Mouse (Mus musculus) liver, adult 2 months (tissue): ENCODE data around the gene Kif6. TPM values are rescaled to one million over a fixed set of nuclear protein-coding genes. Genes with fewer than 3 reads are reported as not detected.

Experiments
- DNase-seq: peaks from one replicate; pipeline ENCODE4 v3.0.0-alpha.2; 2011; ENCODE audit warnings: low read depth, low spot score; ENCODE audit errors: extremely low read depth
- H3K27ac ChIP-seq: fragments of 200-500 bp; replicated peaks from 2 replicates; pipeline ENCODE4 v1.5.1; 2012; ENCODE audit warnings: low read depth, mild to moderate bottlenecking, control low read depth, inconsistent platforms, low read length; ENCODE audit not compliant: insufficient read depth
- H3K27me3 ChIP-seq: fragments of 200-500 bp; 2 replicates; pipeline ENCODE4 v1.6.1; 2012; ENCODE audit warnings: mild to moderate bottlenecking, moderate library complexity, low read length, inconsistent platforms; ENCODE audit not compliant: control insufficient read depth, insufficient read depth
- H3K36me3 ChIP-seq: fragments of 200-500 bp; 2 replicates; pipeline ENCODE4 v1.6.1; 2012; ENCODE audit warnings: low read length, inconsistent platforms; ENCODE audit not compliant: control insufficient read depth, insufficient read depth
- H3K4me1 ChIP-seq: fragments of 200-500 bp; 2 replicates; pipeline ENCODE4 v1.6.1; 2011; ENCODE audit warnings: low read length; ENCODE audit not compliant: control insufficient read depth, insufficient read depth
- H3K4me3 ChIP-seq: fragments of 200-500 bp; 2 replicates; pipeline ENCODE4 v1.5.1; 2011; ENCODE audit warnings: low read depth, mild to moderate bottlenecking, control low read depth, low read length, moderate library complexity; ENCODE audit not compliant: insufficient read depth
- H3K79me2 ChIP-seq: fragments of 200-500 bp; 2 replicates; pipeline ENCODE4 v1.6.1; 2012; ENCODE audit warnings: inconsistent platforms, mild to moderate bottlenecking, low read length, moderate library complexity; ENCODE audit not compliant: control insufficient read depth, insufficient read depth
- H3K9ac ChIP-seq: fragments of 200-500 bp; 2 replicates; pipeline ENCODE4 v1.6.1; 2012; ENCODE audit warnings: low read depth, mild to moderate bottlenecking, control low read depth, inconsistent platforms, low read length
- CTCF ChIP-seq: fragments of 200-500 bp; IDR thresholded peaks from 2 replicates; pipeline ENCODE4 v1.5.1; 2011; ENCODE audit warnings: low read depth, low read length, control low read depth
- POLR2A ChIP-seq: fragments of 200-500 bp; IDR thresholded peaks from 2 replicates; pipeline ENCODE4 v1.6.1; 2011; ENCODE audit warnings: low read length, control low read depth; ENCODE audit not compliant: insufficient read depth; ENCODE audit errors: extremely low read depth
- WGBS: fragments of 180-500 bp; shearing (Covaris S2); methylation state at CpG from one replicate; pipeline ENCODE4 v1.1.7; 2018; 5-methylcytosine and 5-hydroxymethylcytosine counted together
- polyA plus RNA-seq: library from polyadenylated mRNA; depleted of rRNA; stranded (reverse); fragments of >200 nt; gene quantifications from 2 replicates; pipeline ENCODE4 v1.2.3, GENCODE M21; 2012
- total RNA-seq: library from RNA; depleted of rRNA; stranded (reverse); fragments of >200 nt; gene quantifications from 2 replicates; pipeline ENCODE4 v1.2.3, GENCODE M21; 2014

Kif6 gene
- total and polyA plus RNA-seq, 2 experiments = not detected

DNA sequence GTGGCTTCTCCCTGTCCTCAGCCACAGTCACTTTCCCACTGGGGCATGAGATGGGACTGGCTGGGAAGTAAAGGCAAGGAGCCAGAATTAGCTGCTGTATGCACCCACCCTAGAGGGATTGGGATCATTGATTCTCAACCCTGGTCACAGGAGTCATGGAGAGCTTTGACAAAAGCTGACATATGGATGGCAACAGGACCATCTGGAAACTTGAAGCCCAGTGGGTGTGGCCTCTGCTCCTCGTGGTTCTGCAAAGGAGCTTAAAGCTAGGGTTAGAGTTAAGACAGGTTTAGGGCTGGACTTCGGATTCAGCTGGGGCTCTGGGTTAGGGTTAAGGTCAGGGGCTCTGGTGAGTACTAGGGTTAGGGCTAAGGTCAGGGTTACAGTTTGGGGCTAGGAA lies 69.2 kb downstream of the Kif6 start:
- no peaks in the 10 kb centered on the region for H3K79me2 ChIP-seq
- no peak for DNase-seq
- H3K9ac ChIP-seq = no peak overlapping the region
- TF ChIP-seq POLR2A = no peak
- TF ChIP-seq CTCF = no peak
- no peaks in the 10 kb centered on the region for H3K4me1 ChIP-seq
- no peaks in the 10 kb centered on the region for H3K27me3 ChIP-seq
- no peak overlapping the region for H3K27ac ChIP-seq
- no peak overlapping the region for H3K4me3 ChIP-seq
- H3K36me3 ChIP-seq = no peaks in the 10 kb centered on the region
- 26% methylated on average over 2 of the region's 2 CpGs for WGBS

DNA sequence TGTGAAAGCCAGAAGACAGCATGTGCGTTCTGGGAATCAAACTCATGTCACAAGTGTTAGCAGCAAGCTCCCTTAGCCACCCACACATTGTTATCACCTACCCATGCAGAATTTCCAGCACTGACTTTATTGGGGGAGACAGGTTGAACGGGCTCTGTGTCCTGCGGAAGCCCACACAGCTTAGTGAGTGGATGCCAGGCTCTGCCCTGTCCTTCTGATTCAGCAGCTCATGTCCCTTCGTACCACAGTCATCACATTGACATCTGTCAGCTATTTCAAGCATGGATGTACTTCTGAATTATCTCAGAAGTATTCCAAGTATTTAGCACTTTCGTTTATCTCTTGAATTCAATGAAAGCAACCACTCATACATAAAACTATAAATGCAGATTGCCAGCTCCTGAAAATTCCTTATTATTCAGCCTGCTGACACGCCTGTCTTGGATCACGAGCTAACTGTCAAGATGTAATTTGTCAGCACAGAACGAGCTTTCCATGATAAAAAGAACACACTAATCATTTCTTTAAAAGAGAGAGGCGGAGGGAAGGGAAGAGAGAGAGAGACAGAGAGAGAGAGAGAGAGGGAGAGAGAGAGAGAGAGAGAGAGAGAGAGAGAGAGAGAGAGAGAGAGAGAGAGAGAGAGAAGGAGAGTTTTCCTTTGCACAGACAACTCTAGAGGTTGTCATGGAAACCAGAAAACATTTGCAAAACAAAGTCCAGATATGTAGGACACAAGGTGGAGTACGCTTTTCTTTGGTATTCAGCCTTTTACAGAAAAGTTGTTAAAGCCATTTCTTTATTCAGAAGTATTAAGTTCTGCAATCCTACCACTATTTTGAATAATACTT lies 75.9 kb downstream of the Kif6 start:
- WGBS = 74% methylated on average over 10 of the region's 10 CpGs
- TF ChIP-seq CTCF (no peak), POLR2A (no peak)
- H3K36me3 ChIP-seq = no peaks in the 10 kb centered on the region
- no peak for DNase-seq
- no peaks in the 10 kb centered on the region for H3K79me2 ChIP-seq
- H3K27me3 ChIP-seq = no peaks in the 10 kb centered on the region
- H3K4me3 ChIP-seq = no peak overlapping the region
- no peak overlapping the region for H3K27ac ChIP-seq
- no peak overlapping the region for H3K9ac ChIP-seq
- no peaks in the 10 kb centered on the region for H3K4me1 ChIP-seq

DNA sequence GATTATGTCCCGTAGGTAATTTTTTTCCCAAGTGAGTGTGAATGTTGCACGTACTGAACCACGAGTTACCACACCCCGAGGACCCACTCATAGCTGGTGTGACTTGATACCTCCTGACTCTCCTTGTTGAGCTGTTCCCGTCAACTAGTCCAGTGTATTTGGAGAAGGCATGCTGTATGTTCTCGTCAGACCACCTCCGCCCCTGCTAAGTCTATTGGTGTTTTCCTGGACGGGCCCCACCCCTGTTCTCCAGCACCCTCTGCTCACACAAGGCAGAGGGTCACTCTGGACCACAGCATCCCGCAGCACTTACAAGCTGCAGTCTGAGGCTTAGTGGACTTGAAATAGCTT lies 76.5 kb downstream of the Kif6 start:
- H3K4me3 ChIP-seq = no peak overlapping the region
- H3K9ac ChIP-seq = no peak overlapping the region
- whole genome bisulfite sequencing = 74% methylated on average over 9 of the region's 9 CpGs
- H3K36me3 ChIP-seq = no peaks in the 10 kb centered on the region
- H3K79me2 ChIP-seq = no peaks in the 10 kb centered on the region
- H3K27ac ChIP-seq = no peak overlapping the region
- no peaks in the 10 kb centered on the region for H3K27me3 ChIP-seq
- TF ChIP-seq POLR2A = no peak
- no peak for TF ChIP-seq CTCF
- no peak for DNase-seq
- H3K4me1 ChIP-seq = no peaks in the 10 kb centered on the region

DNA sequence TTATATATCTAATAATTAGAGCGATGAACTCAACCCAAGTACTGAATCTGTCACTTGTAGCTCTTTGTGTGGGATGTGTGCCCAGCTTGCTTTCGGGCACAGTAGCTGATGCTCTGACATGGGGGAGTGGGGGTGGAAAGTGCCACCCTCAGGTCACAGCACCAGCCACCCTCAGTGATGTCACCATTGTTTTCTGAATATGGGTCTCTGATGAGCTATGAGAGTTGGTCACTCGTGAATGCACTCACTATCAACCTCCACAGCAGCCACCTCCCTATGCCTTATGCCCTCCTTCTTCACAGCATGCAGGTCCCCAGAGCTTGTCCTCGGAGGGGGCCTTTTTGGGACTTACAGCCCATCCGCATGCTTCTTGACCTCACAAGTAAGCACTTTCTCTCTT lies 78.3 kb downstream of the Kif6 start:
- H3K4me3 ChIP-seq = no peak overlapping the region
- no peak overlapping the region for H3K27ac ChIP-seq
- no peaks in the 10 kb centered on the region for H3K27me3 ChIP-seq
- no peaks in the 10 kb centered on the region for H3K36me3 ChIP-seq
- no peaks in the 10 kb centered on the region for H3K4me1 ChIP-seq
- 77% methylated on average over 5 of the region's 5 CpGs for WGBS
- no peaks in the 10 kb centered on the region for H3K79me2 ChIP-seq
- no peak overlapping the region for H3K9ac ChIP-seq
- DNase-seq = no peak
- no peak for TF ChIP-seq POLR2A
- no peak for TF ChIP-seq CTCF

DNA sequence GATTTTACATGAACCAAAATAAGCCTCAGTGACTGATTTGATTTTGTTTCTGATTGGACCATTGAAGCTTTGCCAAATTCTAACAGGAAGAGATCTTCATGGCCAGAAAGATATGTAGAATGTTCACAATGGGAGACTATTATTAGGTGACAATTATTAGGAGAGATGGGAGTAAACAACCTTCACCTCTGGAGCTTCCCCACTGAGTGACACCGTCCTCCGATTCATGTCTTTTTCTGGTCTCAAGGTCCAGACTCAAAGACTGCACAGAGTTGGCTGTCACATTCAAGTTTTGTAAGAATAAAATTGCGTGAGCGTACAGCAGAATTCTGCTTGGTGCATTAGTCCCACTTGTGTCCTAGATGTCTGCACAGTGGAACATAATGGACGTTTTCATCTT lies 82.3 kb downstream of the Kif6 start:
- H3K4me3 ChIP-seq = no peak overlapping the region
- no peaks in the 10 kb centered on the region for H3K4me1 ChIP-seq
- 79% methylated on average over 5 of the region's 5 CpGs for WGBS
- no peak overlapping the region for H3K27ac ChIP-seq
- no peaks in the 10 kb centered on the region for H3K36me3 ChIP-seq
- H3K9ac ChIP-seq = no peak overlapping the region
- no peak for TF ChIP-seq POLR2A
- TF ChIP-seq CTCF = no peak
- no peaks in the 10 kb centered on the region for H3K27me3 ChIP-seq
- no peak for DNase-seq
- no peaks in the 10 kb centered on the region for H3K79me2 ChIP-seq

DNA sequence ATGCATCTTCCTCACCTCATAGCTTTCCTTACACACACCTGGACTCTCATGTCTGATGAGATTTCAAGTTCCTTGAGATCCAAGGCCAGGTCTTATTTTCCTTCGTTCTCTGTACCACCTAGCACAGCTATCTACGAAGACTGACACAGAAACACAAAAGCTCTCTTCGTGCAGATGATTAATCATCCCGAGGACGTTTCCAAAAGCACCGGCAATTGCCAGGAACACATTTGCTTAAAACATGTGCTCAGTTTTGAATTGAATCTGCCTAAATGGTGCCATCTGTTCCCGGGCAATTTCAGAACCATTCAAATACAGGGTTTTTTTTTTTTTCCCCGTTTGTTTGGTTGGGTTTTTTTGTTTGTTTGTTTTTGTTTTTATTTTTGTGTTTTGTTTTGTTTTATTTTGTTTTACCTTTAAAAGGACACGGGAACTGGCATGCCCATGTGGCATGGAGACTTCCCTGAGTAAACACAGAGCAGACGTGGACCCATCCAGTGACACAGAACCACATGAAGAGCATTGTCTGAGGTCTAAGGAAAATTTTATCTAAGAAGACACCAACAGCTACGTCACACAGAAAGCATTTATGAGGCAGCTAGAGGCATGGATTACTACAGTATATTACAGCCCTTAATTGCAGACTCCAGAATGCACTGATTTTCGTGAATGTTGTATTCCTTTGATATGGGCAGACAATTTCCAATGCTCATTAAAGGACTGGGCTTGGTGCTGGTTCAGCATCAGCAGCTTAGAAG lies 88.7 kb downstream of the Kif6 start:
- whole genome bisulfite sequencing = 77% methylated on average over 12 of the region's 12 CpGs
- TF ChIP-seq CTCF = no peak
- TF ChIP-seq POLR2A = no peak

More for the DNA sequence above, 88.7 kb downstream of the Kif6 start:
- no peaks in the 10 kb centered on the region for H3K36me3 ChIP-seq
- H3K9ac ChIP-seq = no peak overlapping the region
- no peaks in the 10 kb centered on the region for H3K4me1 ChIP-seq
- no peaks in the 10 kb centered on the region for H3K27me3 ChIP-seq
- no peaks in the 10 kb centered on the region for H3K79me2 ChIP-seq
- DNase-seq = no peak
- H3K4me3 ChIP-seq = no peak overlapping the region
- no peak overlapping the region for H3K27ac ChIP-seq
